Mouse (Mus musculus) cerebellum, adult (tissue): Measurements from ENCODE around the gene Sox14.

Experiments
- ATAC-seq: cut with Nextera tagmentation; 2 replicates; pipeline ENCODE4 v1.9.2; 2017; ENCODE audit warnings: mild to moderate bottlenecking, moderate library complexity, mixed read lengths; ENCODE audit not compliant: insufficient number of reproducible peaks, low FRiP score, low TSS enrichment

The Sox14 gene

DNA sequence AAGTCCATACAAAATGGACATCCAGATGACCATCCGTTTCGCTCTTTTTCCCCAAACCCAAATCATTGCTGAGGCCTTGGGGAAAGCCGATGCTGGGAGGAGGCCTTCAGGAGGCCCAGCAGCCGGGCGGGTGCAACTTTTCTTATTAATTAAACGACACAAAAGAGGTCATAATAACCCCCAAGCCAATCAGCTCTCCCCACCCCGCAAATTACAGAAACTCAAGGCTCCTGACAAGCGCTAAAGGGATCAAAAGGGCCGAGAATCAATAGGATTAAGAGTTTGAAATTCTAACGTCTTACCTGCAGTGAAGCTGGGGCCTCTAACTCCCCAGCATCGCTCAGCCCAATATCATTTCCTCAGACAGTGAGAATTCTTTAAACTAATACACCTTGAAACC, 22.6 kb downstream of the Sox14 start:
- ATAC-seq: no peak

DNA sequence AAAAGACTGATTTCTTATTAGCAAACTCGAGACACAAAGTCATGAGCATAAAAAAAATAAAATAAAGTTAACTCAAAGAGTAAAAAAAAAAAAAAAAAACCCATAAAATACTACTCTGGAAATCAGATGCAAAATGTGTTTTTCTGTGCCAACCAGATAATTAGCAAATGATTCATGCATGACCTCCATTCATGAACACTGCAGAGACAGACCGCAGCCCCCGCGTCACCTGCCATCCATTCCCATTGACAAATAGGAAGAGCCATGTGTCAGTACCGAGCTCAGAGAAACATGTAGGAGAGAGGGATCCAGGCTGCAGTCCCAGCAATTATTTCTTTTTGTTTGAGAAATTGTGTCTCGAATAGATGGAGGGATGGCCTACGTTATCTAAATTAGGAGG, 25.6 kb downstream of the Sox14 start:
- ATAC-seq: no peak

DNA sequence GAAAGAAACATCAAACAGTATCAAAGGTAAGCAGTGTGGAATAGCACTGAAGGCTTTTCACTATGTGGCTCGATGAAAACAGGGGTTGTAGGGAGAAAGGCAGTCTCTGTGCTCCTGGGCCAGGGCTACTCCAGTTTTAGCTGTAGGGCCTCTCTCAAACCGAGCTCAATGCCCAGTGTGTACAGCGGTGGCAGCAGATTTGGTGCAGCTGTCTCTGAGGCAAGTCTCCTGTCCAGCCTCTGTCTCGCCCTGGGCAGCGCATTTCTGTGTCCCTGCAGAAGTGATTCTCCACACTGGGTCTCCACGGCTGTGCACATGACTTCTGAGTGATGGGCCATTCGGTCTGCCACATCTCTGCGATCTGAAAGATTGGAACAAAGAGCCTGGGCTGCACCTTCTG, 27.6 kb downstream of the Sox14 start:
- ATAC-seq: no peak

DNA sequence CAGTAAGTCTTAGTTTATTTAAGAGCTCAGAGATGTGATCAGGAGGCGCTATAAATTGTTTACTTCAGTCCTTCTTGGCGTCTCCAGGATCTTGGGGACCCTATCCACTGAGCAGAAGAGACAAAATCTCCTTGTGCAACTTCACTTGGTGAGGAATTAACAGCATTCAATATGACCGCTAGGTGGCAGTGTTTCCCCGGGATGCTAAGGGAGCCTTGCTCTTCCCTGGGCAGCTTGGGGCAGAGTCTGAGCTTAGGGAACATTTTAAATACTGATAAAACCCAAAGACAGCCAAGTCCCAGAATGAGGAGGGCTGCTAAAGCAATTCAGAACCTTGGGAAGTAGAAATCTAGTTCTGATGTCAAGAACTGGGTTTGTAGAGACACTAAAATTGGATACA, 29.1 kb downstream of the Sox14 start:
- no peak for ATAC-seq

DNA sequence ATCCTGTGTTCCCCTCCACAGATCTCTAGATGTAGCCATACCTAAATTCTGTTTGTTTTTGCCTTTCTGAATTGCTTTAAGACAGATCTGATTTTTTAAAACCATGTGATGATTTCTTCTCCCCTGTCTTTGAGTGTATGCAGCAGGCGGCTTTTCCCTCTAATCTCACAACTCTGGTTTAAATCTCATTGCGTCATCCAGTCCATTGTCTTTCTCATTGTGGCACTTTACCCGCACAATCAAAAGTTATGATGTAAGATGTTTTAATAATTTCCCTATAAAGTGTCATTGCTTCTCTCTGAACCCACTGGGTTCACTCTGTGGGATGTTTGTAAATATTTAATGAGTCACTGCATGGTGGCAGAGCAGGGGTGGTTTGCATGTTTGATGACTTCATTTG, 36.6 kb downstream of the Sox14 start:
- ATAC-seq: no peak

DNA sequence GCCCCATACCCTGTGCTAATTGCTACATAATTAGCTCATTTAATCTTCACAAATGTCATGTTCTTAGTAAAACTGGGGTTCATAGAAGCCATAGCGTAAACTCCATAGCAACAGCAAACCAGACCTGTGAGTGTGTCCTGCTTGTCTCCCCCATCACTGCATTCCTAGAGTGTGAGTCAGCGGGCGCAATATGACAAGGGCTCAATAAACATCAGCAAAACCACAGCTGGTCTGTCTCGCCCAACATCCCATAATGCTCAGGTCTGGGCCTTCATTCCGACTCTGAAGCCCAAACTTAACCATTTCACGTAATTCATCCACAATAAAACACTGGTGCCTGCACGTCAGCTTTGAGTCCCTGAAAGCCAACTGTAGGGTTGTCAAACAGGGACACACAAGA, 37.1 kb downstream of the Sox14 start:
- no peak for ATAC-seq

DNA sequence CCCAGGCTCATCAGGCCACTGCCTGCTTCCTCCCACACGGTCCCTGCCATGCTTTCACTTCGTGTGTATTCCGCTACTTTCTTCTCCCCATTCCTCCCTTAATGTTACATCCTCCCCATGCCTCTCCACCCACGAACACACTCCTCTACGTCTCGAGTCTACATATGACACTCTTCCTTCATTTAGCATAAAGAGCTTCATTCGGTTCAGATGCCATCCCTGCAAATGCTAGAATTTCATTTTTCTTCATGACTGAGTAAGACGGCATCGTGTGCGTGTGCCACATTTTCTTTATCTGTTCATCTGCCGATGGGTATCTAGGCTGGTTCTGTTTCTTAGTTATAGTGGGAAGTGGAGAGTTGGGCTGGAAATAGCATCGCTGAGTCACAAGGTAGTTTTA, 39.3 kb downstream of the Sox14 start:
- no peak for ATAC-seq

DNA sequence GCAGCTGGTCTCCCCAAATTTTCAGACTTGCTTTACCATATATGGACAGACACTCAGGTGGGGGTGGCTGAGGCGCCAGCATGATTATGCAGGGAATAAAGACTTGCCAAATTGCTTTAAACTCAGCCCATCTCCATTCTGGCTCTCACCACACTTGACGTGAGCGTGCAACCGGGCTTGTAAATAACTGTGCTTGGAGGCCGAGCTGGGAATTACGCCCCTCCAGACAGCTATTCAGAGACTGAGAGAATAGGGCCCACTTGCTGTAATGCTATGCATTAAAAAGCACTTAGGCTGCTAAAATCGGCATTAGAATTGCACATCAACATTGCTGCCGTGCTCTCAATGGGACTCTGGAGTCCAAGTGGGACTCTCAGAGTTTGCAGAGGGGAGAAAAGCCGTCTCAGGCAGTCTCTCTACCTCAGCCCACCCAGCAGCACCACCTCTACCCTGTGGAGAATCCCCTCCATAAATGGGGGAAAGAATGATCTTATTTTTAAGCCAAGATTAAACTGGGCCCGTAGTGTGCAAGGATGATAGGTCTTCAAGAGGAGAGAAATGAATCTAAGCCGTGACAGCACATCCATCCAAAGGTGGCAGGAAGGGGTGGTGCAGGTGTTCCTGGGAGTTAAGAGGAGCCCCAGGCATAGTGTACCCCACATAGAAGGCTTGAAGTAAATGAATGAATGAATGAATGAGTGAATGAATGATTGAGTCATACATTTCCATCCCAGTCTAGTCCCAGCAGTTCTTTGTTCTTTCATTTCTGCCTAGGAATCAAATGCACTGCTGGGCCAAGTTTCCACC, 40.1 kb downstream of the Sox14 start:
- ATAC-seq: no peak
